Mouse (Mus musculus) frontal cortex, adult (tissue): Measurements from ENCODE around the gene Lyrm7.

ENCODE experiments used
- ATAC-seq: cut with Nextera tagmentation; 2 replicates; pipeline ENCODE4 v1.9.2; 2017; ENCODE audit warnings: mild to moderate bottlenecking, moderate library complexity, mixed read lengths; ENCODE audit not compliant: low TSS enrichment

The Lyrm7 gene

GRCm38 (mm10) chr11:54801791-54802558 lies 58.7 kb downstream of the Lyrm7 start:
- ATAC-seq: no peak

GRCm38 (mm10) chr11:54796551-54796950 lies 64.2 kb downstream of the Lyrm7 start:
- ATAC-seq: no peak

DNA sequence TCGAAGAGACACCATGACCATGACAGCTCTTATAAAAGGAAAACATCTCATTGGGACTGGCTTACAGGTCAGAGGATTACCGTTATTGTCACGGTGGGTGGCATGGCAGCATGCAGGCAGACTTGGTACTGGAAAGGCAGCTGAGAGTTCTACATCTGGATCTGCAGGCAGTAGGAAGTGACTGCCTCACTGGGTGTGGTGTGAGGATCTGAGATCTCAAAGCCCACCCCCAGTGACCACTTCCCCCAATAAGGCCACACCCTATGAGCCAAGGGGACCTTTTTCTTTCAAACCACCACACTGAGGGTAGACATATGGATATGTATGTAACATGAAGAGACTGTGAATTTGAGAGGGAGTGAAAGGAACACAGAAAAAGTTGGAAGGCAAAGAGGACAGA lies 66.0 kb downstream of the Lyrm7 start:
- ATAC-seq: no peak

DNA sequence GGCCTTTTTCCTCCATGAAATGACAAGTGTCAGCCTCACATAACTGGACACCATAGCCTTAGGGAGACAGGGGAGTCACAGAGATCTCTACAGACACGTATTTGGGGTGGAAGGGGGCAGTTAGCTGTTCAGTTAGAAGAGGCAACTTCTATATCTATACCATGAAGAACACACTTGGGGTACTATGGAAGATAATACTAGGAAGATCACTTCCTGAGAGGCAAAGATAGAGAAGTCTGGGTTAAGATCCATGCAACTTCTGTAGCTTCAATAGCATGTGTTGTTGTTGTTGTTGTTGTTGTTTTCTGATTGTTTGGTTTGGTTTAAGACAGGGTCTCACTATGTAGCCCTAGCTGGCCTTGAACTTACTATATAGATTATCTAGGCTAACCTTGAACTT lies 67.5 kb downstream of the Lyrm7 start:
- no peak for ATAC-seq

DNA sequence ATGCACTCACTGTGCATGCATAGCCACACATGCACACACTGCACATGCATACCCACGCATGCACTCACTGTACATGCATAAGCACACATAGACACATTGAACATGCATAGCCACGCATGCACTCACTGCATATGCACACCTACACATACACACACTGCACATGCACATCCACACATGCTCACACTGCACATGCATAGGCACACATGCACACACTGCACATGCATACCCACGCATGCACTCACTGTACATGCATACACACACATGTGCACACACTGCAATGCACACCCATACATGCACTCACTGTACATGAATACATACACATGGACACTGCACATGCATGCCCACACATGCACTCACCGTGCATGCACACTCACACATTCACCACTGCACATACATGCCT lies 69.3 kb downstream of the Lyrm7 start:
- no peak for ATAC-seq

DNA sequence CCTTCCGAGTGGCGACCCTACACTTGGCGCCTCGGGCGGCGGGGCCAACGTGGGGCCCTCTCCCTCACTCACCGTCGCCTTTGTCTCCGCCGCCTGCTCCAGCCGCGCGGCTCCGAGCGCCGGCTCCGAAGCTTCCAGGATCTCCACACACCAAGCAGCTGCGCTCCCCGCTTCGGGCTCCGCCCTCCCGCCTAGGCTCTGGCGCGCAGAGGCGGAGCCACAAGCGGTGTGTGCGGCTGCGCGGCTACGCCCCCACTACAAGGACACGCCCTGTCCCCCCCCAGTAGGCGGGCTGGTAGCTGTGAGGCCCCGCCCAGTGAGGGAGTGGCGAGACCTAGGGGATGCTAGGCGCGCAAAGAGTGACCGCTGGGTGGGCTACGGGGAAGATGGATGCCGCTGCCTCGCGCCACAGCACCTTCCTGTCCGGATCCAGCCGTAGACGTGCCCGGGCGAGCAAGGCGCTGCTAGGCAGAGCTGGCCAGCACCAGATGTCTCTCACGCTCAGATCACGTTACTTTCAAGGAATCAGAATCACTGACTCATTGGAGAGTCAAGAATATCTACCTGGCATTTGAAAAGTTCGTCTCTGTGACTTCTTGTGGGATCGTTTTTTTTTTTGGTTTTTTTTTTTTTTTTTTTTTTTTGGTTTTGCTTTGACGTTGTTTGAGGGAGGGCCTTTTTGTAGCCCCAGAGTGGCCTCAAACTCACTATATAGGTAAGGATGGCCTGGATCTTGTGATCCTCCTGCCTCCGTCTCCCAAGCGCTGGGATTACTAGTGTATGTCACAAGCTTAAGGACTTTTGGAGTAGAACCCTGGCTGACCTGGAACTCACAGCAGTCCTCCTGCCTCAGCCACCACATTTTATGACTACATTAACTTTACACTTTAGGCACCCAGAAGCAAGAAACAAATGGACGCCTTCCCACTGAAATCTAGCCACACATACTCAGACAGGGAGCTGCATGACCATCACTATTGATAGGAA lies 72.9 kb downstream of the Lyrm7 start, which contains the start of gene Cdc42se2:
Gene Cdc42se2, minus strand, starts transcription at position 188 of the 987 bp plus-strand sequence.
- ATAC-seq: peak; percentile 94

DNA sequence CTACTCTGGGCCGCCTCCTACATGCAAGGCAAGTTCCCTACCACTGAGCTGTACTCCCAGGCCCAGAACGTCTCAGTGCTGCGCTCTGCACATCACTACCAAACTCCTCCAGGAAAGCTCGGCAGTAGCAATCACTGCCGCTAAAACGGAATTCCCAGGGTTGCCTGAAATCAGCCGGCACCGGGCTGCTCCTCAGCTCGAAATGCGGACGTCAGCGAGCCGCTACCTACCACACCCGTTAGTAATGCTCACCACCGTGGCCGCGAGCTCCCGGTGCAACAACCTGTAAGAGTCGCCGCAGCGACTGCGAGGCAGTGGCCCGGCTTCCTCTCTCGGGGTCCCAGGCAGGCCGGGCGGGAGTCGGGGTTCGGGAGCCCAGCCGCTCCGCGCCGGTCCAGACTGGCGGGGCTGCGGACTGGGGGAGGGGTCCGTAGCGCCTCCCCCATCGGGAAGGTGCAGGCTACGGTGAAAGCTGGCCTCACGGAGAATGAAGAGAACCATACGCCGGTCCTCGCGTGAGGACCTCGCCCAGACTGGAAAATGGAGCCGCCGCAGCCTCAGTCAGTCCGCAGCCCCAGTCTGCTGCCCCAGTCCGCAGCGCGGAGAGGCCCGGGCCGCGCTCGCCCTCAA lies 73.7 kb downstream of the Lyrm7 start:
- peak; percentile 59 for ATAC-seq

- no peak for ATAC-seq
Observed at GRCm38 (mm10) chr11:54785566-54785965, 75.2 kb downstream of the Lyrm7 start.

DNA sequence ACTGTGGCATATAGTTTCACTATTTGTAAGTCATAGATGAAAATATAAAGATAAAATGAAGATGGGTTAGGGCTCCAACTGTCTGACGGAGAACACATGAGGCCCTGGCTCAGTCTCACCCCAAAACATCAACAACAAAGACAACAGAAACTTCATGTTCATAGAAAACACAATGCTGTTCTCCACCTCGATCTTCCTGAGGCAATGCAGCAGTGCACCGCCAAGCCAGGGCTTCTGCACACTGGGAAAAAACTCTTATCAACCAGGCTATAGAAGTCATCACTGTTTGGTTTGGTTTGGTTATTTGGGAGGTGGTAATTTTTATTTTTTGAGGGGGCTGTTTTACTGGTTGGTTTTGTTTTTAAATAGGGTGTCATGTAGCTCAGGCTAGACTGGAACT lies 76.3 kb downstream of the Lyrm7 start:
- ATAC-seq: no peak

GRCm38 (mm10) chr11:54782253-54782652 lies 78.5 kb downstream of the Lyrm7 start:
- no peak for ATAC-seq

GRCm38 (mm10) chr11:54779946-54780345 lies 80.8 kb downstream of the Lyrm7 start:
- ATAC-seq: no peak

- no peak for ATAC-seq
Observed at GRCm38 (mm10) chr11:54778131-54778844, 82.4 kb downstream of the Lyrm7 start.

DNA sequence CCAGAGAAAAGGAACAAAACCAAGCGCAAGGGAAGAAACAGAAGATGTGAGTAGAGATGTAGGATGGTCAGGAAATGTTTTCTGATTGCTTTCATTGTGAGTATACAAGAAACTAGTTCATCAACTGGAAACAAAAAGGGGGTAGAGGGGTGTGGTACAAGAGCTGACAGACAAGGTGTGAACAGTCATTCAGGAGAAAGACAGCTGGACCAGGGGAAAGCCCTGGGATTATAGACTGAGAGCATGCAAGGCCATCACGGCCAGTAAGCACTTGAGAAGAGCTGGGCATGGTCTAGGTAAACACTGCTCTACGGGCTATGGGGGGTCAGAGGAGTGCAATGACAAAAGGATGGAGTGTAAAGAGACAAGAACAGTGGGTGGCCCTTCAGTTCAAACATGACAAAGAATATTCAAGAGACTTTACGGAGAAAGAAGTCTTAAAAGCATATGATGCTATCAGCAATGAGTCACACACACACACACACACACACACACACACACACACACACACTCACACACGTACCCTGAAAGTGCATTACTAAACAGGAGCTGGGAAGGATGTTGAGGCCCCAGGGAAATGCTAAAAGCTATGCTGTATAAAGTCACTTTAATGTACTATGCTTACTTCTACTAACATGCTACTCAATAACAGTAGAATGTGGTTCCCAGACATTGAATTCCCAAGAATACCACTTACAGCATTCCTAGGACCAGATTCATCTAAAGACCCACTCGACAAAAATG lies 83.2 kb downstream of the Lyrm7 start:
- ATAC-seq: no peak
